Mouse (Mus musculus) erythroblast, adult 5-6 weeks (primary cell): ENCODE measurements around the gene Vmn1r53. TPM values are rescaled to one million over a fixed set of nuclear protein-coding genes. Genes with fewer than 3 reads are reported as not detected.
"Not testable (repeated sequence)": the region's sequence is repeated elsewhere in the genome, so short reads cannot be mapped to it uniquely, and the experiment has no call there.

Experiments
- ATAC-seq: replicated peaks from 2 replicates; pipeline ENCODE4 v1.8.0; 2016; ENCODE audit warnings: moderate number of reproducible peaks, mild to moderate bottlenecking, moderate TSS enrichment, inconsistent platforms; ENCODE audit not compliant: poor library complexity, low FRiP score, severe bottlenecking
- total RNA-seq, 2 experiments: library from RNA; stranded (forward) in 1 of 2; stranded (reverse) in 1 of 2; fragments of 150-400 nt in 1 of 2; fragments of 200-764, 138-1000 nt in 1 of 2; gene quantifications; 2 replicates each; pipeline versions ENCODE4 v1.2.3 to v1.2.4; 2015 to 2017; ENCODE audit warnings: low replicate concordance in 2 of 2

The Vmn1r53 gene
- total RNA-seq (2015; ENCODE audit: low replicate concordance): not detected in 2 replicates
- not detected in 2 replicates for total RNA-seq (2017; ENCODE audit: low replicate concordance)

GRCm38 (mm10) chr6:90224338-90224737 is at the start of gene Vmn1r53:
Gene Vmn1r53, minus strand, starts transcription at chr6:90224438.
- no peak for ATAC-seq

GRCm38 (mm10) chr6:90246000-90246399 is 21.8 kb upstream of the Vmn1r53 start, which contains the start of gene Vmn1r54:
Gene Vmn1r54, plus strand, starts transcription at chr6:90246300.
- no peak for ATAC-seq

- ATAC-seq: no peak
Measured at GRCm38 (mm10) chr6:90244019-90244418, 19.8 kb upstream of the Vmn1r53 start.

GRCm38 (mm10) chr6:90232681-90233080 is 8.4 kb upstream of the Vmn1r53 start:
- ATAC-seq: no peak

GRCm38 (mm10) chr6:90232114-90232513 is 7.9 kb upstream of the Vmn1r53 start:
- not testable (repeated sequence) for ATAC-seq

- not testable (repeated sequence) for ATAC-seq
Measured at GRCm38 (mm10) chr6:90202493-90202892, 21.7 kb downstream of the Vmn1r53 start, which contains the start of gene V1ra8. Gene V1ra8, plus strand, starts transcription at chr6:90202793.

- ATAC-seq: no peak
Measured at GRCm38 (mm10) chr6:90174508-90174907, 49.7 kb downstream of the Vmn1r53 start, which contains the start of gene Vmn1r52. Gene Vmn1r52, plus strand, starts transcription at chr6:90174808.

Other genes starting within 250 kb of the Vmn1r53 start
- gene Vmn1r47, start 208.3 kb downstream of the Vmn1r53 start, total RNA-seq (2015; ENCODE audit: low replicate concordance): 1.9 TPM in 1 of 2 replicates, not detected in the other
- 0.14 TPM in 1 of 2 replicates, not detected in the other for gene Vmn1r47, start 208.3 kb downstream of the Vmn1r53 start, total RNA-seq (2017; ENCODE audit: low replicate concordance)
- gene Vmn1r48, start 187.6 kb downstream of the Vmn1r53 start, total RNA-seq (2015; ENCODE audit: low replicate concordance): not detected in 2 replicates
- gene Vmn1r48, start 187.6 kb downstream of the Vmn1r53 start, total RNA-seq (2017; ENCODE audit: low replicate concordance): not detected in 2 replicates
- gene Vmn1r49, start 145.9 kb downstream of the Vmn1r53 start, total RNA-seq (2015; ENCODE audit: low replicate concordance): not detected in 2 replicates
- 0.09 and 1.3 TPM in 2 replicates for gene Vmn1r49, start 145.9 kb downstream of the Vmn1r53 start, total RNA-seq (2017; ENCODE audit: low replicate concordance)
- not detected in 2 replicates for gene Vmn1r50, start 123.0 kb downstream of the Vmn1r53 start, total RNA-seq (2015; ENCODE audit: low replicate concordance)
- not detected in 2 replicates for gene Vmn1r50, start 123.0 kb downstream of the Vmn1r53 start, total RNA-seq (2017; ENCODE audit: low replicate concordance)
- not detected in 2 replicates for gene Vmn1r51, start 101.8 kb downstream of the Vmn1r53 start, total RNA-seq (2015; ENCODE audit: low replicate concordance)
- not detected in 2 replicates for gene Vmn1r51, start 101.8 kb downstream of the Vmn1r53 start, total RNA-seq (2017; ENCODE audit: low replicate concordance)
- gene Vmn1r52, start 49.6 kb downstream of the Vmn1r53 start, total RNA-seq (2015; ENCODE audit: low replicate concordance): not detected in 2 replicates
- not detected in 2 replicates for gene Vmn1r52, start 49.6 kb downstream of the Vmn1r53 start, total RNA-seq (2017; ENCODE audit: low replicate concordance)
- not detected in 2 replicates for gene V1ra8, start 21.6 kb downstream of the Vmn1r53 start, total RNA-seq (2015; ENCODE audit: low replicate concordance)
- not detected in 2 replicates for gene V1ra8, start 21.6 kb downstream of the Vmn1r53 start, total RNA-seq (2017; ENCODE audit: low replicate concordance)
- gene Vmn1r54, start 21.9 kb upstream of the Vmn1r53 start, total RNA-seq (2015; ENCODE audit: low replicate concordance): not detected in 2 replicates
- gene Vmn1r54, start 21.9 kb upstream of the Vmn1r53 start, total RNA-seq (2017; ENCODE audit: low replicate concordance): not detected in 2 replicates
- not detected in 2 replicates for gene BC048671, start 76.8 kb upstream of the Vmn1r53 start, total RNA-seq (2015; ENCODE audit: low replicate concordance)
- not detected in 2 replicates for gene BC048671, start 76.8 kb upstream of the Vmn1r53 start, total RNA-seq (2017; ENCODE audit: low replicate concordance)
- gene Chst13, start 100.7 kb upstream of the Vmn1r53 start, total RNA-seq (2015; ENCODE audit: low replicate concordance): 3.6 and 10.6 TPM in 2 replicates
- 1.4 and 4.7 TPM in 2 replicates for gene Chst13, start 100.7 kb upstream of the Vmn1r53 start, total RNA-seq (2017; ENCODE audit: low replicate concordance)
- not detected in 2 replicates for gene Uroc1, start 108.8 kb upstream of the Vmn1r53 start, total RNA-seq (2015; ENCODE audit: low replicate concordance)
- gene Uroc1, start 108.8 kb upstream of the Vmn1r53 start, total RNA-seq (2017; ENCODE audit: low replicate concordance): not detected in 2 replicates
- gene Zxdc, start 145.1 kb upstream of the Vmn1r53 start, total RNA-seq (2015; ENCODE audit: low replicate concordance): 2.7 and 3.1 TPM in 2 replicates
- 3.5 and 4.5 TPM in 2 replicates for gene Zxdc, start 145.1 kb upstream of the Vmn1r53 start, total RNA-seq (2017; ENCODE audit: low replicate concordance)
- not detected in 2 replicates for gene Cfap100, start 204.4 kb upstream of the Vmn1r53 start, total RNA-seq (2015; ENCODE audit: low replicate concordance)
- gene Cfap100, start 204.4 kb upstream of the Vmn1r53 start, total RNA-seq (2017; ENCODE audit: low replicate concordance): not detected in 2 replicates
- gene Klf15, start 238.1 kb upstream of the Vmn1r53 start, total RNA-seq (2015; ENCODE audit: low replicate concordance): not detected in 2 replicates
- gene Klf15, start 238.1 kb upstream of the Vmn1r53 start, total RNA-seq (2017; ENCODE audit: low replicate concordance): 0.42 and 0.43 TPM in 2 replicates